Mouse (Mus musculus): ENCODE data around the gene Babam2.
A peak's percentile ranks its signal among the peaks of the same experiment; 100 is the strongest.
"Not testable (repeated sequence)": the region's sequence is repeated elsewhere in the genome, so short reads cannot be mapped to it uniquely, and the experiment has no call there.

The Babam2 gene

GRCm38 (mm10) chr5:31831587-31831986 is 134.1 kb downstream of the Babam2 start:
- no peak for DNase-seq (ENCODE audit: low spot score)

GRCm38 (mm10) chr5:31835691-31836090 is 138.2 kb downstream of the Babam2 start:
- no peak for DNase-seq (ENCODE audit: low spot score)

GRCm38 (mm10) chr5:31839973-31840372 is 142.5 kb downstream of the Babam2 start:
- no peak for DNase-seq (ENCODE audit: low spot score)

GRCm38 (mm10) chr5:31840406-31840805 is 142.9 kb downstream of the Babam2 start:
- no peak for DNase-seq (ENCODE audit: low spot score)

GRCm38 (mm10) chr5:31844856-31845255 is 147.4 kb downstream of the Babam2 start:
- DNase-seq (ENCODE audit: low spot score): no peak

GRCm38 (mm10) chr5:31846971-31847370 is 149.5 kb downstream of the Babam2 start:
- no peak for DNase-seq (ENCODE audit: low spot score)

GRCm38 (mm10) chr5:31848995-31849394 is 151.5 kb downstream of the Babam2 start:
- peak; percentile 54 for DNase-seq (ENCODE audit: low spot score)

- no peak for DNase-seq (ENCODE audit: low spot score)
Observed at GRCm38 (mm10) chr5:31852786-31853185, 155.3 kb downstream of the Babam2 start.

GRCm38 (mm10) chr5:31853831-31854230 is 156.3 kb downstream of the Babam2 start:
- DNase-seq (ENCODE audit: low spot score): no peak

- DNase-seq (ENCODE audit: low spot score): not testable (repeated sequence)
Observed at GRCm38 (mm10) chr5:31858877-31859276, 161.4 kb downstream of the Babam2 start.

GRCm38 (mm10) chr5:31860426-31860825 is 162.9 kb downstream of the Babam2 start:
- no peak for DNase-seq (ENCODE audit: low spot score)

GRCm38 (mm10) chr5:31860831-31861624 is 163.5 kb downstream of the Babam2 start:
- no peak for DNase-seq (ENCODE audit: low spot score)

GRCm38 (mm10) chr5:31862753-31863468 is 165.4 kb downstream of the Babam2 start:
- DNase-seq (ENCODE audit: low spot score): no peak

- no peak for DNase-seq (ENCODE audit: low spot score)
Observed at GRCm38 (mm10) chr5:31864095-31864494, 166.6 kb downstream of the Babam2 start.

GRCm38 (mm10) chr5:31866071-31866470 is 168.6 kb downstream of the Babam2 start:
- no peak for DNase-seq (ENCODE audit: low spot score)

GRCm38 (mm10) chr5:31870856-31871520 is 173.5 kb downstream of the Babam2 start:
- DNase-seq (ENCODE audit: low spot score): no peak

GRCm38 (mm10) chr5:31873328-31873727 is 175.8 kb downstream of the Babam2 start:
- DNase-seq (ENCODE audit: low spot score): no peak

GRCm38 (mm10) chr5:31874543-31874942 is 177.1 kb downstream of the Babam2 start:
- no peak for DNase-seq (ENCODE audit: low spot score)

GRCm38 (mm10) chr5:31875443-31875842 is 178.0 kb downstream of the Babam2 start:
- DNase-seq (ENCODE audit: low spot score): no peak

GRCm38 (mm10) chr5:31876216-31876974 is 178.9 kb downstream of the Babam2 start:
- no peak for DNase-seq (ENCODE audit: low spot score)

GRCm38 (mm10) chr5:31880457-31880856 is 183.0 kb downstream of the Babam2 start:
- no peak for DNase-seq (ENCODE audit: low spot score)

GRCm38 (mm10) chr5:31882297-31882696 is 184.8 kb downstream of the Babam2 start:
- DNase-seq (ENCODE audit: low spot score): no peak
